Mouse (Mus musculus): Measurements from ENCODE around the gene Tbl3.

- no peak for TF ChIP-seq CTCF (IDR thresholded peaks at IDR 0.05; ENCODE audit: borderline replicate concordance, insufficient read depth, low read length)
- peak; percentile 60 for TF ChIP-seq POLR2A (IDR thresholded peaks at IDR 0.05; ENCODE audit: low read depth, low read length)
Observed at GRCm38 (mm10) chr17:24723122-24723880, 15.8 kb upstream of the Tbl3 start.

Data from embryonic fibroblast, embryonic 13.5 days (primary cell).